Mouse (Mus musculus): ENCODE measurements around the gene Poglut1. TPM values are rescaled to one million over a fixed set of nuclear protein-coding genes. Genes with fewer than 3 reads are reported as not detected.

The Poglut1 gene
- polyA plus RNA-seq, 1 experiment from 2014 or later: 81.1 TPM

- no peak for ATAC-seq (ENCODE audit: insufficient number of reproducible peaks, insufficient read depth, low FRiP score, low TSS enrichment, low read depth)
- H3K9ac ChIP-seq (replicated peaks): no peak overlapping the region
- H3K4me3 ChIP-seq (replicated peaks): no peak overlapping the region
- H3K27ac ChIP-seq: no peak overlapping the region
- H3K4me2 ChIP-seq: no peak overlapping the region
- H3K27me3 ChIP-seq: no peaks in the 10 kb centered on the region
- no peaks in the 10 kb centered on the region for H3K4me1 ChIP-seq (replicated peaks)
- WGBS: 92% methylated on average over 7 of the region's 7 CpGs
- H3K36me3 ChIP-seq: peaks cover 93% of the 10 kb centered on the region
- H3K9me3 ChIP-seq: no peaks in the 10 kb centered on the region
Measured at GRCm38 (mm10) chr16:38584761-38585160, 34.7 kb upstream of the Poglut1 start.

- WGBS: 94% methylated on average over 3 of the region's 3 CpGs
- H3K27me3 ChIP-seq: no peaks in the 10 kb centered on the region
- H3K9me3 ChIP-seq: no peaks in the 10 kb centered on the region
- ATAC-seq (ENCODE audit: insufficient number of reproducible peaks, insufficient read depth, low FRiP score, low TSS enrichment, low read depth): no peak
- no peak overlapping the region for H3K27ac ChIP-seq
- peaks cover 84% of the 10 kb centered on the region for H3K36me3 ChIP-seq
- H3K4me1 ChIP-seq (replicated peaks): no peaks in the 10 kb centered on the region
- no peak overlapping the region for H3K9ac ChIP-seq (replicated peaks)
- no peak overlapping the region for H3K4me2 ChIP-seq
- H3K4me3 ChIP-seq (replicated peaks): no peak overlapping the region
Measured at GRCm38 (mm10) chr16:38571481-38571880, 21.4 kb upstream of the Poglut1 start.

GRCm38 (mm10) chr16:38568192-38568591 lies 18.1 kb upstream of the Poglut1 start:
- Histone ChIP-seq H3K4me3 (replicated peaks) (no peak overlapping the region), H3K36me3 (peaks cover 80% of the 10 kb centered on the region), H3K27ac (no peak overlapping the region), H3K4me2 (no peak overlapping the region), H3K27me3 (no peaks in the 10 kb centered on the region), H3K9me3 (no peaks in the 10 kb centered on the region), H3K9ac (replicated peaks) (no peak overlapping the region), H3K4me1 (replicated peaks) (peaks cover 8% of the 10 kb centered on the region)
- 95% methylated on average over 5 of the region's 5 CpGs for WGBS
- no peak for ATAC-seq (ENCODE audit: insufficient number of reproducible peaks, insufficient read depth, low FRiP score, low TSS enrichment, low read depth)

- 36% methylated on average over 10 of the region's 10 CpGs for WGBS
- H3K4me1 ChIP-seq (replicated peaks): peaks cover 8% of the 10 kb centered on the region
- H3K9me3 ChIP-seq: no peaks in the 10 kb centered on the region
Measured at GRCm38 (mm10) chr16:38563516-38563915, 13.5 kb upstream of the Poglut1 start.

GRCm38 (mm10) chr16:38562968-38563327 lies 12.9 kb upstream of the Poglut1 start:
- no peak; the same call in none of the 2 replicates for ATAC-seq (ENCODE audit: insufficient number of reproducible peaks, insufficient read depth, low FRiP score, low TSS enrichment, low read depth)
- H3K27me3 ChIP-seq: peaks cover 10% of the 10 kb centered on the region
- WGBS: under 1% methylated on average over 25 of the region's 25 CpGs
- H3K4me3 ChIP-seq (replicated peaks): peak overlapping the region; percentile 90
- peak overlapping the region; percentile 84 for H3K27ac ChIP-seq
- H3K9me3 ChIP-seq: no peaks in the 10 kb centered on the region
- H3K4me2 ChIP-seq: peak overlapping the region; percentile 75
- peaks cover 8% of the 10 kb centered on the region for H3K4me1 ChIP-seq (replicated peaks)
- H3K9ac ChIP-seq (replicated peaks): peak overlapping the region; percentile 94
- H3K36me3 ChIP-seq: peaks cover 31% of the 10 kb centered on the region

More at GRCm38 (mm10) chr16:38563516-38563915, 13.5 kb upstream of the Poglut1 start:
- no peak for ATAC-seq (ENCODE audit: insufficient number of reproducible peaks, insufficient read depth, low FRiP score, low TSS enrichment, low read depth)
- H3K4me2 ChIP-seq: peak overlapping the region; percentile 75
- peaks cover 37% of the 10 kb centered on the region for H3K36me3 ChIP-seq
- H3K4me3 ChIP-seq (replicated peaks): peak overlapping the region; percentile 90
- peaks cover 10% of the 10 kb centered on the region for H3K27me3 ChIP-seq
- H3K9ac ChIP-seq (replicated peaks): peak overlapping the region; percentile 94
- H3K27ac ChIP-seq: no peak overlapping the region

- Histone ChIP-seq H3K27ac (peak overlapping the region; percentile 84), H3K4me2 (peak overlapping the region; percentile 75), H3K36me3 (peaks cover 27% of the 10 kb centered on the region), H3K9ac (replicated peaks) (peak overlapping the region; percentile 94), H3K9me3 (no peaks in the 10 kb centered on the region), H3K4me1 (replicated peaks) (peaks cover 8% of the 10 kb centered on the region), H3K27me3 (peaks cover 10% of the 10 kb centered on the region), H3K4me3 (replicated peaks) (peak overlapping the region; percentile 90)
- ATAC-seq (ENCODE audit: insufficient number of reproducible peaks, insufficient read depth, low FRiP score, low TSS enrichment, low read depth): peak; percentile 91
- WGBS: 8% methylated on average over 37 of the region's 37 CpGs
Measured at GRCm38 (mm10) chr16:38562131-38562967, 12.3 kb upstream of the Poglut1 start.

GRCm38 (mm10) chr16:38558221-38558748 lies 8.2 kb upstream of the Poglut1 start, which contains the start of gene Tmem39a:
Tmem39a (plus strand) TSS chr16:38558698.
- Histone ChIP-seq H3K27me3 (peaks cover 22% of the 10 kb centered on the region), H3K4me2 (no peak within 1 kb of the TSS), H3K9me3 (0 out of 2 replicates have a peak, but pooled peaks cover under 1% of the 10 kb centered on the region), H3K9ac (replicated peaks) (no peak within 1 kb of the TSS), H3K4me3 (replicated peaks) (no peak within 1 kb of the TSS), H3K36me3 (no peaks in the 10 kb centered on the region), H3K27ac (no peak within 1 kb of the TSS), H3K4me1 (replicated peaks) (no peaks in the 10 kb centered on the region)
- no peak for ATAC-seq (ENCODE audit: insufficient number of reproducible peaks, insufficient read depth, low FRiP score, low TSS enrichment, low read depth)
- 83% methylated on average over 3 of the region's 3 CpGs for WGBS

GRCm38 (mm10) chr16:38555988-38556387 lies 5.9 kb upstream of the Poglut1 start:
- H3K4me2 ChIP-seq: no peak overlapping the region
- H3K4me3 ChIP-seq (replicated peaks): no peak overlapping the region
- H3K9ac ChIP-seq (replicated peaks): no peak overlapping the region
- no peak for ATAC-seq (ENCODE audit: insufficient number of reproducible peaks, insufficient read depth, low FRiP score, low TSS enrichment, low read depth)
- no peak overlapping the region for H3K27ac ChIP-seq
- 81% methylated on average over 3 of the region's 3 CpGs for WGBS
- no peaks in the 10 kb centered on the region for H3K4me1 ChIP-seq (replicated peaks)
- H3K9me3 ChIP-seq: 0 out of 2 replicates have a peak, but pooled peaks cover 4% of the 10 kb centered on the region
- H3K36me3 ChIP-seq: no peaks in the 10 kb centered on the region
- H3K27me3 ChIP-seq: peaks cover 42% of the 10 kb centered on the region

GRCm38 (mm10) chr16:38548000-38548399 lies 2.1 kb downstream of the Poglut1 start:
- Histone ChIP-seq H3K9me3 (0 out of 2 replicates have a peak, but pooled peaks cover under 1% of the 10 kb centered on the region), H3K27me3 (peaks cover 17% of the 10 kb centered on the region), H3K4me1 (replicated peaks) (peaks cover 18% of the 10 kb centered on the region), H3K36me3 (peaks cover 48% of the 10 kb centered on the region), H3K4me3 (replicated peaks) (no peak overlapping the region), H3K27ac (no peak overlapping the region), H3K4me2 (peak overlapping the region; percentile 70; the same call in 1 of the 2 replicates), H3K9ac (replicated peaks) (no peak overlapping the region)
- ATAC-seq (ENCODE audit: insufficient number of reproducible peaks, insufficient read depth, low FRiP score, low TSS enrichment, low read depth): no peak
- 86% methylated on average over 1 of the region's 1 CpGs for WGBS

- Histone ChIP-seq H3K27me3 (no peaks in the 10 kb centered on the region), H3K4me2 (no peak overlapping the region), H3K4me1 (replicated peaks) (no peaks in the 10 kb centered on the region), H3K9ac (replicated peaks) (no peak overlapping the region), H3K4me3 (replicated peaks) (no peak overlapping the region), H3K36me3 (peaks cover 95% of the 10 kb centered on the region), H3K9me3 (no peaks in the 10 kb centered on the region), H3K27ac (no peak overlapping the region)
- 94% methylated on average over 13 of the region's 13 CpGs for WGBS
- no peak for ATAC-seq (ENCODE audit: insufficient number of reproducible peaks, insufficient read depth, low FRiP score, low TSS enrichment, low read depth)
Measured at GRCm38 (mm10) chr16:38538716-38539380, 11.2 kb downstream of the Poglut1 start.

- no peak overlapping the region for H3K4me3 ChIP-seq (replicated peaks)
- no peak for ATAC-seq (ENCODE audit: insufficient number of reproducible peaks, insufficient read depth, low FRiP score, low TSS enrichment, low read depth)
- no peak overlapping the region for H3K9ac ChIP-seq (replicated peaks)
- no peaks in the 10 kb centered on the region for H3K4me1 ChIP-seq (replicated peaks)
- 51% methylated on average over 8 of the region's 8 CpGs for WGBS
- H3K27ac ChIP-seq: no peak overlapping the region
- no peaks in the 10 kb centered on the region for H3K9me3 ChIP-seq
- H3K27me3 ChIP-seq: no peaks in the 10 kb centered on the region
- peaks cover 96% of the 10 kb centered on the region for H3K36me3 ChIP-seq
- no peak overlapping the region for H3K4me2 ChIP-seq
Measured at GRCm38 (mm10) chr16:38536544-38537146, 13.4 kb downstream of the Poglut1 start.

Data from limb, embryonic 12.5 days (tissue).